Mouse (Mus musculus) forebrain, embryonic 14.5 days (tissue): ENCODE results near the gene Tlcd1. TPM values are rescaled to one million over a fixed set of nuclear protein-coding genes. Genes with fewer than 3 reads are reported as not detected.
A peak's percentile ranks its signal among the peaks of the same experiment; 100 is the strongest.

Experiments
- ATAC-seq: fragments of 200-750 bp; cut with Nextera tagmentation; 2 replicates; pipeline ENCODE4 v1.8.0; 2017; ENCODE audit warnings: mild to moderate bottlenecking, moderate library complexity
- DNase-seq: peaks from one replicate; pipeline ENCODE4 v3.0.0-alpha.2; 2015; ENCODE audit warnings: low spot score
- H3K27ac ChIP-seq: fragments of 300-500 bp; sonication (generic); 2 replicates; pipeline ENCODE4 v1.5.1; 2014; ENCODE audit warnings: low read depth, mild to moderate bottlenecking, control low read depth, low read length, moderate library complexity
- H3K27me3 ChIP-seq: fragments of 300-500 bp; sonication (generic); replicated peaks from 2 replicates; pipeline ENCODE4 v1.6.1; 2014; ENCODE audit warnings: low read length, control low read depth, mixed read lengths; ENCODE audit not compliant: control insufficient read depth, insufficient read depth
- H3K36me3 ChIP-seq: fragments of 300-500 bp; sonication (generic); 2 replicates; pipeline ENCODE4 v1.6.1; 2014; ENCODE audit warnings: low read length, control low read depth; ENCODE audit not compliant: control insufficient read depth, insufficient read depth
- H3K4me1 ChIP-seq: fragments of 300-500 bp; sonication (generic); 2 replicates; pipeline ENCODE4 v1.6.1; 2014; ENCODE audit warnings: antibody characterized with exemption, low read length, control low read depth; ENCODE audit not compliant: control insufficient read depth, insufficient read depth
- H3K4me2 ChIP-seq: fragments of 300-500 bp; sonication (generic); 2 replicates; pipeline ENCODE4 v1.6.1; 2014; ENCODE audit warnings: mild to moderate bottlenecking, control low read depth, low read length
- H3K4me3 ChIP-seq: fragments of 300-500 bp; sonication (generic); 2 replicates; pipeline ENCODE4 v1.5.1; 2014; ENCODE audit warnings: low read depth, low read length, control low read depth
- H3K9ac ChIP-seq: fragments of 300-500 bp; sonication (generic); 2 replicates; pipeline ENCODE4 v1.6.1; 2014; ENCODE audit warnings: mild to moderate bottlenecking, low read length, control low read depth, moderate library complexity
- H3K9me3 ChIP-seq: fragments of 300-500 bp; sonication (generic); replicated peaks from 2 replicates; pipeline ENCODE4 v1.6.1; 2016; ENCODE audit warnings: low read length, control low read depth, mixed read lengths; ENCODE audit not compliant: control insufficient read depth
- WGBS: fragments of 180-500 bp; shearing (Covaris S2); extraction: QIAGEN DNeasy Blood & Tissue Kit; methylation state at CpG from one replicate; pipeline ENCODE4 v1.1.7; 2014; 5-methylcytosine and 5-hydroxymethylcytosine counted together
- polyA plus RNA-seq: library from polyadenylated mRNA; unstranded; fragments of >200 nt; fragmentation: Nextera tagmentation; extraction: Ambion mirVana; gene quantifications from 2 replicates; pipeline ENCODE4 v1.2.1, GENCODE M21; 2014

Tlcd1 gene
- polyA plus RNA-seq, 1 experiment from 2014 or later = 4.4 TPM

DNA sequence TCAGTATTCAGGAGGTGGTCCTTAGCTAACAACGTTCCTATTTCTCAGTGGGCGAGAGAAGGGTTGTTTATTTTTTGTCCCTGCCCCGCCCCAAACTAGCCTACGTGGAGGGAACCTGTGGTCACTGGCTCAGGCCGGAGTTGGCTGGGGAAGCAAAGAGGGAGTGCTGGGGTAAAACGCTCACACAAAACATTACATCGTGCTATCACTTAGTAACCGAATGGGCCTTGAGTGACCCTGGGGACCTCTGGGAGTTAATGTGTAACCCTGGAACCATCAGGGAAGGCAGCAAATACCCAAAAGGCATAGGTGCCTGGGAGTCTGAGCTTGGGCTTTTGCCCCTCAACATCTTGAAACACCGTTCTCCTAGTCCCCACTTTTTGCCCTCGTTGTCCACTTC is 926 bp downstream of the Tlcd1 start:
- H3K4me2 ChIP-seq = peak overlapping the region; percentile 89
- peaks cover 32% of the 10 kb centered on the region for H3K36me3 ChIP-seq
- H3K4me1 ChIP-seq = peaks cover 25% of the 10 kb centered on the region
- no peaks in the 10 kb centered on the region for H3K9me3 ChIP-seq
- H3K27me3 ChIP-seq = no peaks in the 10 kb centered on the region
- 2% methylated on average over 10 of the region's 10 CpGs for WGBS
- H3K27ac ChIP-seq = no peak overlapping the region
- no peak for ATAC-seq
- H3K4me3 ChIP-seq = peak overlapping the region; percentile 44
- H3K9ac ChIP-seq = no peak overlapping the region
- no peak for DNase-seq

DNA sequence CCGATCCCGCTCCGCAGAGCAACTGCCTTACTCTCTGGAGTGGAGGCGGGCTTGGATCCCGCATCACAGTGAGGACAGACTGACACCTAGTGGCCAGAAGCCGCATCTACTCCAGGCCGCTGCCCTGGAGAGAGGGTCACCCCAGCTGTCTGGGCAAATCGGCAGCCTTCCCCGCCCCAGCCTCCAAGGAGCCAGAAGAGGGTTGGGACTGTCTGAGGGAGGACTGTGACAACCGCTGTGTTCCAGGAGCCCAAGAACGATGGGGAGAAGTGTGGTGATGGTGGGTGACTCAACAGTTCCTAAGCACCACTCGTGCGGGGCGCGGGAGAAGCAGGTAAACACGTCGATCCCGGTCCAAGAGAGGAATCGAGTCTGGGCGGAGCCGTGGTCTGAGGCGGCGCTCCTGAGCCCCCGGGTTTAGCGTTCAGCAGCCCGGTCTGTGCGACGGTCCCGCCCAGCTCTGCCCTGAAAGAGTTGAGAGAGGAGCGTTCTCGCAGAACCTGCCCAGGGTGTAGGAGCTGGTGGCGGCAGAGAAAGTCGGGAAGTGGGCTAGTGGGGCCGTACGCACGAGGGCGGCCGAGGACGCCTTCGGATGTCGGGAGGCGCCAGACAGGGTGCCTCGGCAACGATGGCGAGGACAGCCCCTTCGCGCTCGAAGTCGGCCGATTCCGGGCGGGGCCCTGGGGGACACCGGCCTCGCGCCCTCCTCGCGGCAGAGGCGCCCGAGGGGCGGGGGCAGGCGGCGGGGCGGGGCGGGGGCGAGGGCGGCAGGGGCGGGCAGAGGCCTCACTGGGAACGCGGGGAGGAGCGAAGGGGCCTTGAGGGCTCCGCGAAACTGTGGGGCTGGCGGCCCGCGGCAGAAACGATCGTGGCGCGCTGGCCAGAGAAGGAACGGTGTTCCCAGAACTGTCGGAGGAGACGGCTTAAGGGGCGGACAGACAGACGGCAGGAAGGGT is 1.7 kb downstream of the Tlcd1 start:
- H3K9ac ChIP-seq = peak overlapping the region; percentile 69
- DNase-seq (peak; percentile 96), ATAC-seq (peak; percentile 87)
- H3K4me3 ChIP-seq = peak overlapping the region; percentile 44
- H3K27ac ChIP-seq = peak overlapping the region; percentile 78
- no peaks in the 10 kb centered on the region for H3K9me3 ChIP-seq
- H3K4me1 ChIP-seq = peaks cover 25% of the 10 kb centered on the region
- H3K4me2 ChIP-seq = peak overlapping the region; percentile 89
- no peaks in the 10 kb centered on the region for H3K27me3 ChIP-seq
- WGBS = under 1% methylated on average over 72 of the region's 84 CpGs
- peaks cover 32% of the 10 kb centered on the region for H3K36me3 ChIP-seq

DNA sequence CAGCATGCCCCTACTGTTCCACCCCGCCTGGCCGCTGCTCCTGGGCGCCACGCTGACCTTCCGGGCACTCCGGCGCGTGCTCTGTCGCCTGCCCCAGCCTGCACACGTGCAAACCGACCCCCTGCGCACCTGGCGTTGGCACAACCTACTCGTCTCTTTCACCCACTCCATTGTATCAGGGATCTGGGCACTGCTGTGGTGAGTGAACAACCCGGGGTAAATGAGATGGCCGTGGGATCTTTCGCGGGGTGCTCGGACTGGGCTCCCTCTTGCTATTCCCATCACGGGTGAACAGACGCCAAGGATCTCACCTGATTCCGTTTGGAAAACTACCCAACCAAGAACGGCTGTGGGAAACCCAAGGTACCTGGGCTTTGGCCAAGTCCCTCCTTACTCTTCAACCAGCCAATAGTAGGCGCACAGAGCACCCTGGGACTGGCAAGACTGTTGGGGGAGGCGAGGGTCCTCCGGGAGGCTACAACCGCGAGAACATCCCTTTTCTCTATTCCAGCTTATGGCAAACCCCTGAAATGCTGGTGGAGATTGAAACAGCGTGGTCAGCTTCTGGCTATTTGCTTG is 2.4 kb downstream of the Tlcd1 start:
- peaks cover 27% of the 10 kb centered on the region for H3K4me1 ChIP-seq

GRCm38 (mm10) chr11:78179438-78179999 is 3.0 kb downstream of the Tlcd1 start:
- Histone ChIP-seq H3K27ac (peak overlapping the region; percentile 78), H3K9ac (peak overlapping the region; percentile 69), H3K4me1 (peaks cover 29% of the 10 kb centered on the region)

More for the DNA sequence above, 2.4 kb downstream of the Tlcd1 start:
- Histone ChIP-seq H3K27me3 (no peaks in the 10 kb centered on the region), H3K4me2 (peak overlapping the region; percentile 89), H3K4me3 (peak overlapping the region; percentile 44), H3K9me3 (no peaks in the 10 kb centered on the region), H3K27ac (peak overlapping the region; percentile 78), H3K9ac (peak overlapping the region; percentile 69), H3K36me3 (peaks cover 32% of the 10 kb centered on the region)
- peak; percentile 1; the same call in 1 of the 2 replicates for ATAC-seq
- 1% methylated on average over 29 of the region's 29 CpGs for WGBS
- DNase-seq = peak; percentile 85

GRCm38 (mm10) chr11:78180081-78180761 is 3.7 kb downstream of the Tlcd1 start:
- no peaks in the 10 kb centered on the region for H3K9me3 ChIP-seq
- 82% methylated on average over 6 of the region's 6 CpGs for WGBS
- H3K27ac ChIP-seq = no peak overlapping the region
- ATAC-seq (no peak), DNase-seq (no peak)
- H3K27me3 ChIP-seq = no peaks in the 10 kb centered on the region
- H3K4me3 ChIP-seq = no peak overlapping the region
- H3K9ac ChIP-seq = no peak overlapping the region
- H3K4me1 ChIP-seq = peaks cover 29% of the 10 kb centered on the region
- H3K36me3 ChIP-seq = peaks cover 32% of the 10 kb centered on the region
- H3K4me2 ChIP-seq = no peak overlapping the region

More at GRCm38 (mm10) chr11:78179438-78179999, 3.0 kb downstream of the Tlcd1 start:
- H3K9me3 ChIP-seq = no peaks in the 10 kb centered on the region
- H3K4me3 ChIP-seq = peak overlapping the region; percentile 44; the same call in 1 of the 2 replicates
- H3K36me3 ChIP-seq = peaks cover 32% of the 10 kb centered on the region
- ATAC-seq = no peak
- no peaks in the 10 kb centered on the region for H3K27me3 ChIP-seq
- WGBS = 30% methylated on average over 8 of the region's 8 CpGs
- H3K4me2 ChIP-seq = peak overlapping the region; percentile 89
- no peak for DNase-seq

GRCm38 (mm10) chr11:78181830-78182357 is 5.4 kb downstream of the Tlcd1 start:
- H3K9me3 ChIP-seq = no peaks in the 10 kb centered on the region
- WGBS = 57% methylated on average over 2 of the region's 2 CpGs
- peak overlapping the region; percentile 83 for H3K4me3 ChIP-seq
- H3K27ac ChIP-seq = no peak overlapping the region
- H3K36me3 ChIP-seq = peaks cover 32% of the 10 kb centered on the region
- ATAC-seq (no peak), DNase-seq (no peak)
- peak overlapping the region; percentile 94; the same call in 1 of the 2 replicates for H3K9ac ChIP-seq
- no peaks in the 10 kb centered on the region for H3K27me3 ChIP-seq
- peak overlapping the region; percentile 79 for H3K4me2 ChIP-seq
- H3K4me1 ChIP-seq = peaks cover 27% of the 10 kb centered on the region

DNA sequence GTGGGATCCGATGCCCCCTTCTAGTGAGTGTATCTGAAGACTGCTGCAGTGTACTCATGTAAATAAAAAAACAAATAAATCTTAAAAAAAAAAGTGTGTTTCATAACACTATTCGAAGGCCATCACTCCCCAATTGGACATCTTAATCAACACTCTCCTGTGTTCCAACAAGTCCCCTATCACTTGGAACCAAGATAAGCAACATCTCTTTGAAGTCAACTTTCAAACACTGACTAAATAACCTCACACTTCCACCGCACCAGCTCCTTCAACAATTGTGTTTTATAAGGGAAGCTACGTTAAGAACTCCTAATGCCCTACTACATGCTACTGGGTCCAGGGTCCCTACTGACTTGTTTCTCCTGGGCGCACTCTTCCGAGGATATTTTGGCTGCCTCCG is 5.9 kb downstream of the Tlcd1 start:
- no peaks in the 10 kb centered on the region for H3K9me3 ChIP-seq
- peaks cover 32% of the 10 kb centered on the region for H3K36me3 ChIP-seq
- WGBS = 11% methylated on average over 7 of the region's 7 CpGs
- peaks cover 22% of the 10 kb centered on the region for H3K4me1 ChIP-seq
- ATAC-seq (no peak), DNase-seq (no peak)
- H3K4me3 ChIP-seq = peak overlapping the region; percentile 83
- H3K27ac ChIP-seq = no peak overlapping the region
- H3K9ac ChIP-seq = peak overlapping the region; percentile 94
- no peaks in the 10 kb centered on the region for H3K27me3 ChIP-seq
- H3K4me2 ChIP-seq = peak overlapping the region; percentile 79
